Mouse (Mus musculus) embryonic facial prominence, embryonic 12.5 days (tissue): Measurements from ENCODE around the gene St8sia4. TPM values are rescaled to one million over a fixed set of nuclear protein-coding genes. Genes with fewer than 3 reads are reported as not detected.

ENCODE experiments used
- ATAC-seq: fragments of 200-750 bp; cut with Nextera tagmentation; 2 replicates; pipeline ENCODE4 v1.8.0; 2017; ENCODE audit not compliant: insufficient number of reproducible peaks, insufficient read depth, low FRiP score, low TSS enrichment
- H3K27ac ChIP-seq: fragments of 300-500 bp; sonication (generic); 2 replicates; pipeline ENCODE4 v1.5.1; 2016; ENCODE audit warnings: mild to moderate bottlenecking
- H3K27me3 ChIP-seq: fragments of 300-500 bp; sonication (generic); 2 replicates; pipeline ENCODE4 v1.6.1; 2016; ENCODE audit warnings: mild to moderate bottlenecking, moderate library complexity
- H3K36me3 ChIP-seq: fragments of 300-500 bp; sonication (generic); 2 replicates; pipeline ENCODE4 v1.6.1; 2016; ENCODE audit warnings: mild to moderate bottlenecking
- H3K4me1 ChIP-seq: fragments of 300-500 bp; sonication (generic); 2 replicates; pipeline ENCODE4 v1.6.1; 2016
- H3K4me2 ChIP-seq: fragments of 300-500 bp; sonication (generic); replicated peaks from 2 replicates; pipeline ENCODE4 v1.6.1; 2016; ENCODE audit warnings: mild to moderate bottlenecking, moderate library complexity
- H3K4me3 ChIP-seq: fragments of 300-500 bp; sonication (generic); 2 replicates; pipeline ENCODE4 v1.5.1; 2016; ENCODE audit warnings: mild to moderate bottlenecking
- H3K9ac ChIP-seq: fragments of 300-500 bp; sonication (generic); 2 replicates; pipeline ENCODE4 v1.6.1; 2016; ENCODE audit warnings: mild to moderate bottlenecking, moderate library complexity
- H3K9me3 ChIP-seq: fragments of 300-500 bp; sonication (generic); 2 replicates; pipeline ENCODE4 v1.6.1; 2016; ENCODE audit warnings: mild to moderate bottlenecking, moderate library complexity
- WGBS: fragments of 180-500 bp; shearing (Covaris S2); methylation state at CpG from one replicate; pipeline ENCODE4 v1.1.7; 2016; 5-methylcytosine and 5-hydroxymethylcytosine counted together
- polyA plus RNA-seq: library from polyadenylated mRNA; unstranded; fragments of >200 nt; fragmentation: Nextera tagmentation; extraction: Ambion mirVana; gene quantifications from 2 replicates; pipeline ENCODE4 v1.2.1, GENCODE M21; 2016

Gene St8sia4
- polyA plus RNA-seq, 1 experiment from 2014 or later = 6.9 TPM

DNA sequence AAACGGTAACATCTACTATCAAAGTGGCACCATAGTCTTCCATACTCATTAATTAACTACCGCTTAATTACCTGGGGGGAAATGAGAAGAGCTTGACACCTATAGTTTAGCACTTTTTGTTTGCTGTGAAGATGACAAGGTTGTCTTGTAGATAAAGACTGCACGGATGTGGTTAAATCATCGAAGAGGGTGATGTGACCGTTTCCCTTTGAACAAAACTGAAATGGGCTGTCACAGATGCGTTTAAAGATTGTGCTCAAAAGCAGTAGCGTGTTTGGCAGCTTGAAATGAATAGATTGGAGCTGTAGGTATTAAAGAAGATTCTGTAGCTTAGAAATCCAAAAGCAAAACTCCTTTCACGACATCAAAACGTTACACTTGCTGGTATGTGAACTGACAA, 11.8 kb downstream of the St8sia4 start:
- H3K4me1 ChIP-seq = no peaks in the 10 kb centered on the region
- H3K36me3 ChIP-seq = no peaks in the 10 kb centered on the region
- H3K9ac ChIP-seq = no peak overlapping the region
- ATAC-seq = no peak
- WGBS = 80% methylated on average over 9 of the region's 9 CpGs
- no peaks in the 10 kb centered on the region for H3K27me3 ChIP-seq
- no peaks in the 10 kb centered on the region for H3K9me3 ChIP-seq
- H3K4me2 ChIP-seq = no peak overlapping the region
- no peak overlapping the region for H3K27ac ChIP-seq
- H3K4me3 ChIP-seq = no peak overlapping the region

GRCm38 (mm10) chr1:95653445-95653844, 13.9 kb downstream of the St8sia4 start:
- ATAC-seq = no peak
- 82% methylated on average over 8 of the region's 8 CpGs for WGBS

DNA sequence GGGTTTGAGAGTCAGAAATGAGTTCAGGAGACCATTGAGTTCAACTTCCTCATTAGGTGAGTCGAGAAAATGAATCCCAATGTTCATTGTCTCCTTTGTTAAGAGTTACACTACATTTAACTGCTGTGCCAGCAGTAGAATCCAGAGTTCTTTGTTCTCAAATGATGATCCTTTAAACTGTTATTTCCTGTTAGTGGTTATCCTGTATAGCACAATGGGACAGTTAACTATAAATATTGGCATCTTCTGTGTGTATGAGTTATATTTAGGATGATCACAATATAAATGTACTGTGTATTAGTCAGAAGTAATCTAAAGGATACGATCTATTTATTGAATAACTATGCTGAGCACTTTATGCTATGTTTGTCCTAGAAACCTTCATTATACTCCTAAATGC, 23.1 kb downstream of the St8sia4 start:
- ATAC-seq = no peak
- Histone ChIP-seq H3K9ac (no peak overlapping the region), H3K27ac (no peak overlapping the region), H3K4me3 (no peak overlapping the region), H3K4me2 (no peak overlapping the region), H3K27me3 (no peaks in the 10 kb centered on the region), H3K4me1 (no peaks in the 10 kb centered on the region), H3K9me3 (no peaks in the 10 kb centered on the region), H3K36me3 (no peaks in the 10 kb centered on the region)
- WGBS = 76% methylated on average over 2 of the region's 2 CpGs

More at GRCm38 (mm10) chr1:95653445-95653844, 13.9 kb downstream of the St8sia4 start:
- Histone ChIP-seq H3K9me3 (no peaks in the 10 kb centered on the region), H3K4me2 (no peak overlapping the region), H3K4me3 (no peak overlapping the region), H3K4me1 (no peaks in the 10 kb centered on the region), H3K27ac (no peak overlapping the region), H3K27me3 (no peaks in the 10 kb centered on the region), H3K9ac (no peak overlapping the region), H3K36me3 (no peaks in the 10 kb centered on the region)

DNA sequence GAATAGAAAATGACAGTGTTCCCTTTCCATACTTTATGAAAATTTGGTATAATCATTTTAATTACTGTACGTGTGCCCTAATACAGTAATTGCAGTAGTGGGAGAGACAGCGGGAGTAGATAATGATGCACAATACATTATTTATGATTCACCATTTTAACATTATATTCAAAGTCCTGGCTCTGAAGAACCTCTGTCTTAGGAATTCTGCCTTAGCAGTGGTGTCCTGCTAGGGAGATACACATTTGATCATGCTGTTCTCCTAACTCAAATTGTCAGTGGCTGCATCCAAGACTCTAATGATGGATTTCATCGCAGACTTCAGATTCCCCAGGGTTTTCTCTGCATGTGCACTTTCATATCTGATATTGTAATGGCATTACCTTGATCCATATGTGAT, 28.4 kb downstream of the St8sia4 start:
- H3K27ac ChIP-seq = no peak overlapping the region

DNA sequence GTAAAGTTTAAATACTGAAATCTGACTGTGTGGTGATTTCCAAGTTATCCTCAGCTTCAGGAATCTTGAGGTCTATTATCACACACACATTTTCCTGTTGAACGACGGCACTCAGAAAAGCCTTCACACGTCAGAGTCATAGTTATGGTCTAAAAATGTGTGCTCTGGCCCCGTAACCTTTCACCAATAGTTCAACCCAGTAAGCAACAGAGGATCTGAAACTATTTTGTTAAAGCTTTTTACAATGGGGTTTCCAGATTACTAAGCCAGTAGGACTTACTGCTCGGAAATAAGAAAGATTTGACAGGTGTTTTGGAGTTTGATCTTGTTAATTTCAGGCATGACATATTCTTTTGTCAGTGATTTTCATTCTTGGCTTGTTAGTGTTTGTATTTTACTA, 43.0 kb downstream of the St8sia4 start:
- Histone ChIP-seq H3K4me2 (no peak overlapping the region), H3K4me3 (no peak overlapping the region), H3K9ac (no peak overlapping the region), H3K27ac (no peak overlapping the region), H3K27me3 (no peaks in the 10 kb centered on the region), H3K36me3 (no peaks in the 10 kb centered on the region), H3K4me1 (no peaks in the 10 kb centered on the region), H3K9me3 (no peaks in the 10 kb centered on the region)
- WGBS = 69% methylated on average over 5 of the region's 5 CpGs
- no peak for ATAC-seq

More for the DNA sequence above, 28.4 kb downstream of the St8sia4 start:
- no peak overlapping the region for H3K4me3 ChIP-seq
- H3K4me1 ChIP-seq = no peaks in the 10 kb centered on the region
- no peak overlapping the region for H3K9ac ChIP-seq
- no peaks in the 10 kb centered on the region for H3K36me3 ChIP-seq
- ATAC-seq = no peak
- H3K27me3 ChIP-seq = no peaks in the 10 kb centered on the region
- H3K9me3 ChIP-seq = no peaks in the 10 kb centered on the region
- no peak overlapping the region for H3K4me2 ChIP-seq
- WGBS = 86% methylated on average over 3 of the region's 3 CpGs

DNA sequence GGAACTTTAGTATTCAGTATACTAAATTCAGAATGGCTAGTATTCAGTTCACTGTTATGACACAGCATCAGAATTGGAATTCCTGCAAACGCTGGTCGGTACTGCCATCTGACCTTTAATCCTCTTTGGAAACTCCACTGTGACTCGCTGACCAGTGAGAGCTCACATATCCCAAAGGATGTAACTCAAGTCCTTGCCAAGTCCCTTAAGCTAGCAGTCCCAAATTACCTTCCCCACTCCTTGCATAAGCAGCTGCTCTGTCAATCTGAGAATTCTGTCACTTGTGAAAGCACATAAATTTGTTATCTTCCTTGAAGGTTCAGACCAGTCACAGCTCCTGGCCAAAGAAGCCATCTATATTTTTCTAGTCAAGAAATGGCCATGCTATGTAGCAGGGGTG, 48.7 kb downstream of the St8sia4 start:
- Histone ChIP-seq H3K27ac (no peak overlapping the region), H3K36me3 (no peaks in the 10 kb centered on the region), H3K4me2 (no peak overlapping the region), H3K9ac (no peak overlapping the region), H3K27me3 (no peaks in the 10 kb centered on the region), H3K4me1 (no peaks in the 10 kb centered on the region), H3K4me3 (no peak overlapping the region), H3K9me3 (no peaks in the 10 kb centered on the region)
- ATAC-seq = no peak
- 19% methylated on average over 3 of the region's 3 CpGs for WGBS

DNA sequence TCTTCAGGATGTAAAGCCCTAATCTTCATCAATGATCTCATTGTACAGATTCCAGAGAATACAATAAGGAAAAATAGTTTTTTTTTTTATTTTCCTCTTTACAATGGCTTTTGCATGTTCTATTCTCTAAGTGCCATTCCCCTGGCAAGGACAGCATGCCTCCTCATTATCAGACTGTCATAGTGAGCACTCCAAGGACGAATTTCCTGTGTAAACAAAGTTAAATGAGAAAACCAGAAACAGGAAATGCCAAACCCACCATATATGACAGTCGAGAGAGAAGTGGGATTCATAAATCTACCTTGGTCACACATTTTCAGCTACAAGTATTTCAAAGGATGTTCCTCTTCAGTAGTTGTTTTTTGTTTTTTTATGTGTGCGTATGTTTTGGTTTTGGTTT, 49.2 kb downstream of the St8sia4 start:
- H3K27ac ChIP-seq = no peak overlapping the region
- H3K36me3 ChIP-seq = no peaks in the 10 kb centered on the region
- ATAC-seq = no peak
- H3K4me3 ChIP-seq = no peak overlapping the region
- H3K4me2 ChIP-seq = no peak overlapping the region
- no peak overlapping the region for H3K9ac ChIP-seq
- no peaks in the 10 kb centered on the region for H3K4me1 ChIP-seq
- no peaks in the 10 kb centered on the region for H3K27me3 ChIP-seq
- 50% methylated on average over 3 of the region's 3 CpGs for WGBS
- H3K9me3 ChIP-seq = no peaks in the 10 kb centered on the region

DNA sequence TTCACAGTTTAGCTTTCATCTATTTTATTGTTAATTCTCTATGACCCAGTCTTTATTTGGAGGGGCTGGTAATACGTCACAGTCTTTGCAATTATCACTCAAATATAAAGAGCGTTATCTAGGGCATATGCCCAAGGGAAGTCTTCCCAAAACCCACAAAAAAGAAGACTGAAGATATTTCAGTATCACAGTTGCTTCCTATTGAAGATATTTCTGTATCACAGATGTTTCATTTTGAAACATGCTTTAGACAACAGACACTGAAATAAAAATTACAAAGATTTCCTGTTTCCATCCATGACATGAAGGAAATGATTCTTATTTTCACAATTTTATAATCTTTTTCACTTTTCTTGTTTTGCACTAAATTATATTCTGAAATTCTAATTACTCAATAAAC, 57.4 kb downstream of the St8sia4 start:
- Histone ChIP-seq H3K27me3 (no peaks in the 10 kb centered on the region), H3K27ac (no peak overlapping the region), H3K4me3 (no peak overlapping the region), H3K36me3 (no peaks in the 10 kb centered on the region), H3K4me2 (no peak overlapping the region), H3K9me3 (no peaks in the 10 kb centered on the region), H3K9ac (no peak overlapping the region), H3K4me1 (no peaks in the 10 kb centered on the region)
- 82% methylated on average over 2 of the region's 2 CpGs for WGBS
- no peak for ATAC-seq

GRCm38 (mm10) chr1:95609045-95609444, 58.3 kb downstream of the St8sia4 start:
- Histone ChIP-seq H3K4me1 (no peaks in the 10 kb centered on the region), H3K36me3 (no peaks in the 10 kb centered on the region), H3K4me2 (no peak overlapping the region), H3K27ac (no peak overlapping the region), H3K27me3 (no peaks in the 10 kb centered on the region), H3K9ac (no peak overlapping the region), H3K9me3 (no peaks in the 10 kb centered on the region), H3K4me3 (no peak overlapping the region)
- ATAC-seq = no peak
- 80% methylated on average over 5 of the region's 5 CpGs for WGBS

- ATAC-seq = no peak
- 88% methylated on average over 2 of the region's 2 CpGs for WGBS
Measured at GRCm38 (mm10) chr1:95605458-95605857, 61.9 kb downstream of the St8sia4 start.

DNA sequence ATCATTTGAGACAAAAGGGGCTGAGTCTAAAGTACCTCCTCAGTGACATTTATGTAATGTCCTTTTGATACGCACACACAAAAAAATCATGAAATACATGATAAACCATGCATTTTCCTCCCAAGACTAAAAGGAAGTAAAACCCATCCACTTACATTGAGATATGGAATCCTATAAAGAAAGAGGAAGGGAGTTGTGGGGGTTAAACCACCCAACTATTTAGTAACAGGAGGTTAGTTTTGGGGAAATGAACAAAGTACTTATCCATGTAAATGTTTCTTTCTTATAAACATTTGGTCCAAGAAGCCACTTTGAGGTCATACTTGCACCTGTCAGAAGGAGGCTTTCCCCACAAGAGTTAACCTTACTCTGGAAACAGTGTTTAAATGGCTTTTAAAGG, 69.3 kb downstream of the St8sia4 start:
- no peaks in the 10 kb centered on the region for H3K9me3 ChIP-seq
- no peaks in the 10 kb centered on the region for H3K4me1 ChIP-seq
- no peak overlapping the region for H3K4me2 ChIP-seq
- 77% methylated on average over 1 of the region's 1 CpGs for WGBS
- H3K27me3 ChIP-seq = no peaks in the 10 kb centered on the region
- H3K9ac ChIP-seq = no peak overlapping the region
- no peak for ATAC-seq
- H3K4me3 ChIP-seq = no peak overlapping the region
- H3K27ac ChIP-seq = no peak overlapping the region
- H3K36me3 ChIP-seq = no peaks in the 10 kb centered on the region

More at GRCm38 (mm10) chr1:95605458-95605857, 61.9 kb downstream of the St8sia4 start:
- Histone ChIP-seq H3K36me3 (no peaks in the 10 kb centered on the region), H3K9ac (no peak overlapping the region), H3K9me3 (no peaks in the 10 kb centered on the region), H3K4me2 (no peak overlapping the region), H3K27ac (no peak overlapping the region), H3K4me3 (no peak overlapping the region), H3K27me3 (no peaks in the 10 kb centered on the region), H3K4me1 (no peaks in the 10 kb centered on the region)

- 81% methylated on average over 1 of the region's 1 CpGs for WGBS
- Histone ChIP-seq H3K4me1 (no peaks in the 10 kb centered on the region), H3K27me3 (no peaks in the 10 kb centered on the region), H3K27ac (no peak overlapping the region), H3K36me3 (no peaks in the 10 kb centered on the region), H3K9me3 (no peaks in the 10 kb centered on the region), H3K4me2 (no peak overlapping the region), H3K9ac (no peak overlapping the region), H3K4me3 (no peak overlapping the region)
- ATAC-seq = no peak
Measured at GRCm38 (mm10) chr1:95596825-95597224, 70.5 kb downstream of the St8sia4 start.

DNA sequence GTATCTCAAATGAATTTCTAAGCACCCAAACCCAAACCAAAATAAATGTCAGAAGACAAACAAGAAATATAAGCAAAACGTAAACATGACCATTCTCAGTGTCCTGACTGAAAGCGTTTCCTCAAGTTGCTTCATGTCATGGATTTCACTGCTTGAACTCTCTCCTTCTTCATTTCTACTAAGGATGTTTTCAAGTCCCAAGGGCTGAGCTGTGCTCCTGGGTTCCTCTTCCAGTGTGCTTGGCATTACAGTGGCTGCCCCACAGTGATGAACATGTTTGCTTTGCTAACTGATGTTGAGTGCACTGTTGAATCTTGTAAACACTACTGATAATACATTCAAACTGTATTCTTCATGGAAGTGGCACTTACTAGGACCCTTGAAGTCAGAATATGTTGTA, 76.3 kb downstream of the St8sia4 start:
- Histone ChIP-seq H3K9ac (no peak overlapping the region), H3K27me3 (no peaks in the 10 kb centered on the region), H3K4me3 (no peak overlapping the region), H3K9me3 (no peaks in the 10 kb centered on the region), H3K4me1 (no peaks in the 10 kb centered on the region), H3K4me2 (no peak overlapping the region), H3K36me3 (no peaks in the 10 kb centered on the region), H3K27ac (no peak overlapping the region)
- ATAC-seq = no peak
- 74% methylated on average over 2 of the region's 2 CpGs for WGBS
